Mouse (Mus musculus) kidney, adult 2 months (tissue): Measurements from ENCODE around the gene Fam111a.

Experiments used
- CTCF ChIP-seq: fragments of 200-500 bp; conservative IDR thresholded peaks from 2 replicates; pipeline ENCODE4 v1.5.1; 2011; ENCODE audit warnings: low read depth, mild to moderate bottlenecking, control low read depth, low read length, moderate library complexity, mixed read lengths; ENCODE audit not compliant: insufficient read depth, insufficient read length
- POLR2A ChIP-seq: fragments of 200-500 bp; IDR thresholded peaks from one replicate; pipeline ENCODE4 v1.6.1; 2011; ENCODE audit warnings: low read depth, low read length, control low read depth

GRCm38 (mm10) chr19:12523377-12523776 lies 22.2 kb upstream of the Fam111a start:
- TF ChIP-seq POLR2A (no peak), CTCF (no peak)
